Mouse (Mus musculus) neural tube, embryonic 13.5 days (tissue): ENCODE measurements around the gene Ngfr. TPM values are rescaled to one million over a fixed set of nuclear protein-coding genes. Genes with fewer than 3 reads are reported as not detected.
"Not testable (repeated sequence)": the region's sequence is repeated elsewhere in the genome, so short reads cannot be mapped to it uniquely, and the experiment has no call there.

Experiments
- ATAC-seq: fragments of 200-750 bp; cut with Nextera tagmentation; 2 replicates; pipeline ENCODE4 v1.8.0; 2017; ENCODE audit warnings: low read depth, mild to moderate bottlenecking, moderate TSS enrichment, moderate library complexity
- H3K27ac ChIP-seq: fragments of 300-500 bp; sonication (generic); replicated peaks from 2 replicates; pipeline ENCODE4 v1.5.1; 2015; ENCODE audit warnings: moderate library complexity, mild to moderate bottlenecking, inconsistent platforms
- H3K27me3 ChIP-seq: fragments of 300-500 bp; sonication (generic); 2 replicates; pipeline ENCODE4 v1.6.1; 2015; ENCODE audit warnings: mild to moderate bottlenecking, inconsistent platforms
- H3K36me3 ChIP-seq: fragments of 300-500 bp; sonication (generic); 2 replicates; pipeline ENCODE4 v1.6.1; 2015; ENCODE audit warnings: mild to moderate bottlenecking, inconsistent platforms
- H3K4me1 ChIP-seq: fragments of 300-500 bp; sonication (generic); replicated peaks from 2 replicates; pipeline ENCODE4 v1.6.1; 2015; ENCODE audit warnings: inconsistent platforms
- H3K4me2 ChIP-seq: fragments of 300-500 bp; sonication (generic); 2 replicates; pipeline ENCODE4 v1.6.1; 2015; ENCODE audit warnings: inconsistent platforms, mild to moderate bottlenecking, moderate library complexity
- H3K4me3 ChIP-seq: fragments of 300-500 bp; sonication (generic); 2 replicates; pipeline ENCODE4 v1.5.1; 2015; ENCODE audit warnings: mild to moderate bottlenecking, inconsistent platforms
- H3K9ac ChIP-seq: fragments of 300-500 bp; sonication (generic); 2 replicates; pipeline ENCODE4 v1.6.1; 2015; ENCODE audit warnings: moderate library complexity, mild to moderate bottlenecking, inconsistent platforms
- H3K9me3 ChIP-seq: fragments of 300-500 bp; sonication (generic); 2 replicates; pipeline ENCODE4 v1.6.1; 2016; ENCODE audit warnings: inconsistent platforms
- WGBS: fragments of 180-500 bp; shearing (Covaris S2); methylation state at CpG from one replicate; pipeline ENCODE4 v1.1.7; 2015; 5-methylcytosine and 5-hydroxymethylcytosine counted together
- polyA plus RNA-seq: library from polyadenylated mRNA; unstranded; fragments of >200 nt; fragmentation: Nextera tagmentation; extraction: Ambion mirVana; gene quantifications from 2 replicates; pipeline ENCODE4 v1.2.1, GENCODE M21; 2015

Ngfr gene
- polyA plus RNA-seq, 1 experiment from 2014 or later: 121 TPM

- 85% methylated on average over 8 of the region's 8 CpGs for WGBS
- no peak for ATAC-seq
- H3K4me3 ChIP-seq: no peak overlapping the region
- peaks cover 51% of the 10 kb centered on the region for H3K4me1 ChIP-seq
- no peak overlapping the region for H3K9ac ChIP-seq
- H3K4me2 ChIP-seq: no peak overlapping the region
- no peaks in the 10 kb centered on the region for H3K36me3 ChIP-seq
- H3K9me3 ChIP-seq: no peaks in the 10 kb centered on the region
- no peak overlapping the region for H3K27ac ChIP-seq
- H3K27me3 ChIP-seq: no peaks in the 10 kb centered on the region
Observed at GRCm38 (mm10) chr11:95614739-95615138, 27.2 kb upstream of the Ngfr start.

GRCm38 (mm10) chr11:95611283-95611682 lies 23.7 kb upstream of the Ngfr start:
- H3K4me2 ChIP-seq: no peak overlapping the region
- no peak for ATAC-seq
- H3K4me1 ChIP-seq: peaks cover 22% of the 10 kb centered on the region
- no peak overlapping the region for H3K9ac ChIP-seq
- WGBS: 24% methylated on average over 4 of the region's 4 CpGs
- H3K4me3 ChIP-seq: no peak overlapping the region
- H3K27ac ChIP-seq: peak overlapping the region; percentile 28; the same call in 1 of the 2 replicates
- H3K36me3 ChIP-seq: no peaks in the 10 kb centered on the region
- H3K27me3 ChIP-seq: no peaks in the 10 kb centered on the region
- H3K9me3 ChIP-seq: no peaks in the 10 kb centered on the region

GRCm38 (mm10) chr11:95610391-95610902 lies 22.9 kb upstream of the Ngfr start:
- Histone ChIP-seq H3K4me2 (peak overlapping the region; percentile 44), H3K9me3 (no peaks in the 10 kb centered on the region), H3K27ac (0 out of 2 replicates have a peak overlapping the region, but pooled peaks have one; percentile 28), H3K4me3 (peak overlapping the region; percentile 9; the same call in 1 of the 2 replicates), H3K4me1 (peaks cover 22% of the 10 kb centered on the region), H3K36me3 (no peaks in the 10 kb centered on the region), H3K27me3 (no peaks in the 10 kb centered on the region), H3K9ac (peak overlapping the region; percentile 34; the same call in 1 of the 2 replicates)
- 30% methylated on average over 15 of the region's 15 CpGs for WGBS
- 0 out of 2 replicates have a peak, but pooled peaks have one; percentile 65 for ATAC-seq

- Histone ChIP-seq H3K27me3 (no peaks in the 10 kb centered on the region), H3K4me1 (peaks cover 22% of the 10 kb centered on the region), H3K9me3 (no peaks in the 10 kb centered on the region), H3K36me3 (no peaks in the 10 kb centered on the region), H3K27ac (0 out of 2 replicates have a peak overlapping the region, but pooled peaks have one; percentile 28), H3K4me3 (peak overlapping the region; percentile 9; the same call in 1 of the 2 replicates), H3K9ac (no peak overlapping the region), H3K4me2 (peak overlapping the region; percentile 44)
- WGBS: 60% methylated on average over 8 of the region's 8 CpGs
- no peak; the same call in 1 of the 2 replicates for ATAC-seq
Observed at GRCm38 (mm10) chr11:95609924-95610323, 22.4 kb upstream of the Ngfr start.

- not testable (repeated sequence) for H3K27ac ChIP-seq, H3K9me3 ChIP-seq, H3K27me3 ChIP-seq, H3K36me3 ChIP-seq, H3K4me3 ChIP-seq, ATAC-seq, H3K9ac ChIP-seq, H3K4me2 ChIP-seq
- WGBS: 100% methylated on average over 4 of the region's 5 CpGs
- H3K4me1 ChIP-seq: peaks cover 22% of the 10 kb centered on the region
Observed at GRCm38 (mm10) chr11:95607286-95607685, 19.8 kb upstream of the Ngfr start.

GRCm38 (mm10) chr11:95598214-95599062 lies 10.9 kb upstream of the Ngfr start:
- ATAC-seq: 0 out of 2 replicates have a peak, but pooled peaks have one; percentile 36
- peak overlapping the region; percentile 41 for H3K4me2 ChIP-seq
- no peaks in the 10 kb centered on the region for H3K36me3 ChIP-seq

GRCm38 (mm10) chr11:95597741-95598140 lies 10.2 kb upstream of the Ngfr start:
- H3K4me1 ChIP-seq: peaks cover 59% of the 10 kb centered on the region
- H3K9ac ChIP-seq: peak overlapping the region; percentile 1; the same call in 1 of the 2 replicates
- 13% methylated on average over 13 of the region's 13 CpGs for WGBS
- no peak for ATAC-seq
- peak overlapping the region; percentile 66 for H3K27ac ChIP-seq
- H3K36me3 ChIP-seq: no peaks in the 10 kb centered on the region
- no peaks in the 10 kb centered on the region for H3K9me3 ChIP-seq
- H3K4me3 ChIP-seq: 0 out of 2 replicates have a peak overlapping the region, but pooled peaks have one; percentile 1
- peaks cover 10% of the 10 kb centered on the region for H3K27me3 ChIP-seq
- H3K4me2 ChIP-seq: peak overlapping the region; percentile 41

More at GRCm38 (mm10) chr11:95598214-95599062, 10.9 kb upstream of the Ngfr start:
- Histone ChIP-seq H3K4me1 (peaks cover 59% of the 10 kb centered on the region), H3K27me3 (peaks cover 10% of the 10 kb centered on the region), H3K9ac (0 out of 2 replicates have a peak overlapping the region, but pooled peaks have one; percentile 1), H3K9me3 (no peaks in the 10 kb centered on the region), H3K4me3 (0 out of 2 replicates have a peak overlapping the region, but pooled peaks have one; percentile 1), H3K27ac (peak overlapping the region; percentile 66)
- WGBS: 15% methylated on average over 14 of the region's 14 CpGs

GRCm38 (mm10) chr11:95596704-95597103 lies 9.2 kb upstream of the Ngfr start:
- Histone ChIP-seq H3K36me3 (no peaks in the 10 kb centered on the region), H3K9ac (0 out of 2 replicates have a peak overlapping the region, but pooled peaks have one; percentile 8), H3K27me3 (peaks cover 10% of the 10 kb centered on the region), H3K27ac (peak overlapping the region; percentile 64), H3K4me2 (no peak overlapping the region), H3K9me3 (no peaks in the 10 kb centered on the region), H3K4me1 (peaks cover 59% of the 10 kb centered on the region), H3K4me3 (no peak overlapping the region)
- ATAC-seq: no peak
- WGBS: 37% methylated on average over 11 of the region's 11 CpGs

- H3K9ac ChIP-seq: 0 out of 2 replicates have a peak overlapping the region, but pooled peaks have one; percentile 9
- peaks cover 15% of the 10 kb centered on the region for H3K27me3 ChIP-seq
Observed at GRCm38 (mm10) chr11:95596150-95596515, 8.6 kb upstream of the Ngfr start.

GRCm38 (mm10) chr11:95595438-95596149 lies 8.1 kb upstream of the Ngfr start:
- H3K9ac ChIP-seq: 0 out of 2 replicates have a peak overlapping the region, but pooled peaks have one; percentile 9
- H3K4me1 ChIP-seq: peaks cover 57% of the 10 kb centered on the region
- H3K4me2 ChIP-seq: no peak overlapping the region
- WGBS: 22% methylated on average over 10 of the region's 10 CpGs
- H3K27ac ChIP-seq: peak overlapping the region; percentile 9
- H3K27me3 ChIP-seq: peaks cover 15% of the 10 kb centered on the region
- H3K4me3 ChIP-seq: no peak overlapping the region
- no peaks in the 10 kb centered on the region for H3K9me3 ChIP-seq
- no peaks in the 10 kb centered on the region for H3K36me3 ChIP-seq
- no peak for ATAC-seq

More at GRCm38 (mm10) chr11:95596150-95596515, 8.6 kb upstream of the Ngfr start:
- peaks cover 59% of the 10 kb centered on the region for H3K4me1 ChIP-seq
- WGBS: 21% methylated on average over 5 of the region's 5 CpGs
- H3K4me2 ChIP-seq: no peak overlapping the region
- no peaks in the 10 kb centered on the region for H3K9me3 ChIP-seq
- H3K36me3 ChIP-seq: no peaks in the 10 kb centered on the region
- 0 out of 2 replicates have a peak, but pooled peaks have one; percentile 30 for ATAC-seq
- no peak overlapping the region for H3K4me3 ChIP-seq
- H3K27ac ChIP-seq: peak overlapping the region; percentile 64

GRCm38 (mm10) chr11:95594686-95595212 lies 7.2 kb upstream of the Ngfr start:
- Histone ChIP-seq H3K27me3 (peaks cover 15% of the 10 kb centered on the region), H3K4me2 (no peak overlapping the region), H3K4me1 (peaks cover 51% of the 10 kb centered on the region), H3K9me3 (no peaks in the 10 kb centered on the region), H3K4me3 (no peak overlapping the region), H3K27ac (no peak overlapping the region), H3K9ac (no peak overlapping the region), H3K36me3 (no peaks in the 10 kb centered on the region)
- WGBS: 18% methylated on average over 13 of the region's 13 CpGs
- ATAC-seq: no peak
